Mouse (Mus musculus) retina, embryonic 14.5 days (tissue): ENCODE results near the gene Myh6.
"Not testable (repeated sequence)": the region's sequence is repeated elsewhere in the genome, so short reads cannot be mapped to it uniquely, and the experiment has no call there.

Experiments used
- DNase-seq: peaks from one replicate; pipeline ENCODE4 v3.0.0-alpha.2; 2015; ENCODE audit warnings: low spot score

Gene Myh6

GRCm38 (mm10) chr14:54966320-54966977 is at the start of gene Myh6:
TSS of gene Myh6 (minus strand) at chr14:54966927.
- no peak for DNase-seq

- DNase-seq: no peak
Observed at GRCm38 (mm10) chr14:55015767-55016111, 49.0 kb upstream of the Myh6 start.

- peak; percentile 100 for DNase-seq
Observed at GRCm38 (mm10) chr14:55014991-55015766, 48.5 kb upstream of the Myh6 start, which contains the start of gene Ngdn. TSS of gene Ngdn (plus strand) at chr14:55015454.

- no peak for DNase-seq
Observed at GRCm38 (mm10) chr14:55014591-55014990, 47.9 kb upstream of the Myh6 start.

- DNase-seq: no peak
Observed at GRCm38 (mm10) chr14:55011116-55011515, 44.4 kb upstream of the Myh6 start.

- DNase-seq: no peak
Observed at GRCm38 (mm10) chr14:55008417-55008816, 41.7 kb upstream of the Myh6 start.

- DNase-seq: no peak
Observed at GRCm38 (mm10) chr14:55007120-55007908, 40.6 kb upstream of the Myh6 start.

GRCm38 (mm10) chr14:55006541-55006940 is 39.8 kb upstream of the Myh6 start:
- DNase-seq: no peak

- no peak for DNase-seq
Observed at GRCm38 (mm10) chr14:55005967-55006366, 39.2 kb upstream of the Myh6 start.

- no peak for DNase-seq
Observed at GRCm38 (mm10) chr14:55005506-55005905, 38.8 kb upstream of the Myh6 start.

GRCm38 (mm10) chr14:55003878-55004855 is 37.4 kb upstream of the Myh6 start:
- no peak for DNase-seq

GRCm38 (mm10) chr14:55002687-55003120 is 36.0 kb upstream of the Myh6 start:
- DNase-seq: no peak

- DNase-seq: no peak
Observed at GRCm38 (mm10) chr14:55001938-55002686, 35.4 kb upstream of the Myh6 start.

- DNase-seq: no peak
Observed at GRCm38 (mm10) chr14:55001446-55001845, 34.7 kb upstream of the Myh6 start.

GRCm38 (mm10) chr14:55000814-55001213 is 34.1 kb upstream of the Myh6 start:
- no peak for DNase-seq

- not testable (repeated sequence) for DNase-seq
Observed at GRCm38 (mm10) chr14:54999868-55000267, 33.1 kb upstream of the Myh6 start.

GRCm38 (mm10) chr14:54998680-54999079 is 32.0 kb upstream of the Myh6 start:
- DNase-seq: no peak

GRCm38 (mm10) chr14:54997297-54997696 is 30.6 kb upstream of the Myh6 start:
- DNase-seq: no peak

- DNase-seq: no peak
Observed at GRCm38 (mm10) chr14:54996793-54997192, 30.1 kb upstream of the Myh6 start.

- DNase-seq: peak; percentile 39
Observed at GRCm38 (mm10) chr14:54995457-54996138, 28.9 kb upstream of the Myh6 start.
